In genomic region chr13:93940742-93941531, GRCm38 (mm10) we compare ENCODE assay signal across 8 mouse cellular contexts.
DNase-seq lines count a peak whose midpoint lies in the region; ATAC-seq lines count a peak whose summit lies in the region.

No protein-coding gene starts in this region.

- no peaks in the 10 kb centered on the region for H3K27me3 ChIP-seq in hindbrain, embryonic 15.5 days
- H3K27me3 ChIP-seq in hindbrain, embryonic 14.5 days (ENCODE audit: control insufficient read depth, insufficient read depth, low read length): no peaks in the 10 kb centered on the region
- no peaks in the 10 kb centered on the region for H3K27me3 ChIP-seq in embryonic facial prominence, embryonic 10.5 days (replicated peaks; ENCODE audit: low read depth, poor library complexity, severe bottlenecking)
- no peaks in the 10 kb centered on the region for H3K27me3 ChIP-seq in hindbrain, embryonic 16.5 days (replicated peaks; ENCODE audit: control insufficient read depth, insufficient read depth, low read length)
- no peaks in the 10 kb centered on the region for H3K27me3 ChIP-seq in lung, embryonic 16.5 days (ENCODE audit: control insufficient read depth, insufficient read depth, low read depth, low read length)

- no peaks in the 10 kb centered on the region for H3K36me3 ChIP-seq in hindbrain, embryonic 15.5 days
- H3K36me3 ChIP-seq in hindbrain, embryonic 14.5 days (replicated peaks; ENCODE audit: control insufficient read depth, insufficient read depth): no peaks in the 10 kb centered on the region
- no peaks in the 10 kb centered on the region for H3K36me3 ChIP-seq in embryonic facial prominence, embryonic 10.5 days (replicated peaks)
- no peaks in the 10 kb centered on the region for H3K36me3 ChIP-seq in hindbrain, embryonic 16.5 days (ENCODE audit: control insufficient read depth, insufficient read depth, low read length)
- no peaks in the 10 kb centered on the region for H3K36me3 ChIP-seq in lung, embryonic 16.5 days (ENCODE audit: control insufficient read depth, insufficient read depth, low read length)

- no peak for DNase-seq in hindbrain, embryonic 14.5 days (ENCODE audit: low spot score)
- DNase-seq in embryonic facial prominence, embryonic 10.5 days (ENCODE audit: low spot score): no peak
- no peak for DNase-seq in spleen, postnatal 36 days (ENCODE audit: low spot score in 2 of 2)
- DNase-seq in adrenal gland, postnatal 10 days: no peak
- DNase-seq in left cerebral cortex, postnatal 25 days (ENCODE audit: low spot score in 2 of 2): no peak

- 65% methylated on average over 7 of the region's 7 CpGs for WGBS in hindbrain, embryonic 15.5 days
- WGBS in hindbrain, embryonic 14.5 days: 66% methylated on average over 7 of the region's 7 CpGs
- 73% methylated on average over 7 of the region's 7 CpGs for WGBS in embryonic facial prominence, embryonic 10.5 days
- 61% methylated on average over 7 of the region's 7 CpGs for WGBS in hindbrain, embryonic 16.5 days
- 48% methylated on average over 7 of the region's 7 CpGs for WGBS in lung, embryonic 16.5 days

- H3K27ac ChIP-seq in hindbrain, embryonic 15.5 days (replicated peaks): no peak overlapping the region
- H3K27ac ChIP-seq in hindbrain, embryonic 14.5 days: no peak overlapping the region
- H3K27ac ChIP-seq in embryonic facial prominence, embryonic 10.5 days (replicated peaks): peak overlapping the region; percentile 51
- no peak overlapping the region for H3K27ac ChIP-seq in hindbrain, embryonic 16.5 days (ENCODE audit: low read depth, low read length)
- peak overlapping the region; percentile 95 for H3K27ac ChIP-seq in lung, embryonic 16.5 days (ENCODE audit: low read length)

- peaks cover under 1% of the 10 kb centered on the region; the same call in 1 of the 2 replicates for H3K4me1 ChIP-seq in hindbrain, embryonic 15.5 days (replicated peaks)
- peaks cover 6% of the 10 kb centered on the region; the same call in 1 of the 2 replicates for H3K4me1 ChIP-seq in hindbrain, embryonic 14.5 days (replicated peaks; ENCODE audit: control insufficient read depth, insufficient read depth, low read length)
- H3K4me1 ChIP-seq in embryonic facial prominence, embryonic 10.5 days: peaks cover 16% of the 10 kb centered on the region
- H3K4me1 ChIP-seq in hindbrain, embryonic 16.5 days (ENCODE audit: control insufficient read depth, insufficient read depth, low read depth, low read length): peaks cover 5% of the 10 kb centered on the region; the same call in 1 of the 2 replicates
- H3K4me1 ChIP-seq in lung, embryonic 16.5 days (replicated peaks; ENCODE audit: control insufficient read depth, insufficient read depth, low read length): peaks cover 24% of the 10 kb centered on the region

- H3K4me2 ChIP-seq in hindbrain, embryonic 15.5 days: no peak overlapping the region
- no peak overlapping the region for H3K4me2 ChIP-seq in hindbrain, embryonic 14.5 days (replicated peaks)
- H3K4me2 ChIP-seq in hindbrain, embryonic 16.5 days (ENCODE audit: low read length): no peak overlapping the region
- peak overlapping the region; percentile 12; the same call in 1 of the 2 replicates for H3K4me2 ChIP-seq in lung, embryonic 16.5 days (ENCODE audit: low read depth, low read length)

- no peak overlapping the region for H3K4me3 ChIP-seq in hindbrain, embryonic 15.5 days
- H3K4me3 ChIP-seq in hindbrain, embryonic 14.5 days (replicated peaks; ENCODE audit: low read length): no peak overlapping the region
- H3K4me3 ChIP-seq in embryonic facial prominence, embryonic 10.5 days: no peak overlapping the region
- no peak overlapping the region for H3K4me3 ChIP-seq in hindbrain, embryonic 16.5 days (ENCODE audit: low read length)
- H3K4me3 ChIP-seq in lung, embryonic 16.5 days (ENCODE audit: low read length): no peak overlapping the region

- ATAC-seq in hindbrain, embryonic 15.5 days (ENCODE audit: low FRiP score, low read depth): peak; percentile 39; the same call in 1 of the 2 replicates
- ATAC-seq in hindbrain, embryonic 14.5 days (ENCODE audit: low FRiP score): no peak
- ATAC-seq in hindbrain, embryonic 16.5 days: peak; percentile 41; the same call in 1 of the 2 replicates
- ATAC-seq in lung, embryonic 16.5 days (ENCODE audit: low read depth): peak; percentile 76

- no peak overlapping the region for H3K9ac ChIP-seq in hindbrain, embryonic 15.5 days
- H3K9ac ChIP-seq in hindbrain, embryonic 14.5 days: no peak overlapping the region
- no peak overlapping the region for H3K9ac ChIP-seq in hindbrain, embryonic 16.5 days (ENCODE audit: low read depth, low read length)
- H3K9ac ChIP-seq in lung, embryonic 16.5 days (ENCODE audit: low read length): no peak overlapping the region

- H3K9me3 ChIP-seq in hindbrain, embryonic 15.5 days: no peaks in the 10 kb centered on the region
- no peaks in the 10 kb centered on the region for H3K9me3 ChIP-seq in hindbrain, embryonic 14.5 days (ENCODE audit: control insufficient read depth, low read length)
- no peaks in the 10 kb centered on the region for H3K9me3 ChIP-seq in embryonic facial prominence, embryonic 10.5 days
- H3K9me3 ChIP-seq in hindbrain, embryonic 16.5 days (ENCODE audit: control insufficient read depth, low read length): no peaks in the 10 kb centered on the region
- H3K9me3 ChIP-seq in lung, embryonic 16.5 days (ENCODE audit: control insufficient read depth, low read length): no peaks in the 10 kb centered on the region

- intact Hi-C loops in left cerebral cortex, postnatal 25 days (cut with DNase I): no loop called here

Comparison
In these comparisons a context has a peak if more than half of its experiments do, and no peak if none do; other contexts are left out.
1. H3K27ac ChIP-seq: peak in embryonic facial prominence, embryonic 10.5 days (single experiment) and lung, embryonic 16.5 days (single experiment); none in hindbrain, embryonic 15.5 days (single experiment), hindbrain, embryonic 14.5 days (single experiment) and hindbrain, embryonic 16.5 days (single experiment).